Mouse (Mus musculus) kidney, adult 2 months (tissue): ENCODE measurements around the gene Pappa. TPM values are rescaled to one million over a fixed set of nuclear protein-coding genes. Genes with fewer than 3 reads are reported as not detected.

ENCODE experiments used
- DNase-seq: peaks from one replicate; pipeline ENCODE4 v3.0.0; 2021
- H3K27ac ChIP-seq: fragments of 200-500 bp; 2 replicates; pipeline ENCODE4 v1.5.1; 2012; ENCODE audit warnings: low read depth, low read length, control low read depth, inconsistent platforms; ENCODE audit not compliant: insufficient read depth
- H3K27me3 ChIP-seq: fragments of 200-500 bp; replicated peaks from 2 replicates; pipeline ENCODE4 v1.6.1; 2012; ENCODE audit warnings: mild to moderate bottlenecking, moderate library complexity, low read length, inconsistent platforms; ENCODE audit not compliant: control insufficient read depth, insufficient read depth
- H3K36me3 ChIP-seq: fragments of 200-500 bp; 2 replicates; pipeline ENCODE4 v1.6.1; 2012; ENCODE audit warnings: mild to moderate bottlenecking, moderate library complexity, low read length, inconsistent platforms; ENCODE audit not compliant: control insufficient read depth, insufficient read depth
- H3K4me1 ChIP-seq: fragments of 200-500 bp; 2 replicates; pipeline ENCODE4 v1.6.1; 2011; ENCODE audit warnings: low read length; ENCODE audit not compliant: control insufficient read depth, insufficient read depth
- H3K4me3 ChIP-seq: fragments of 200-500 bp; 2 replicates; pipeline ENCODE4 v1.5.1; 2011; ENCODE audit warnings: mild to moderate bottlenecking, low read depth, low read length, control low read depth; ENCODE audit not compliant: insufficient read depth
- CTCF ChIP-seq: fragments of 200-500 bp; conservative IDR thresholded peaks from 2 replicates; pipeline ENCODE4 v1.5.1; 2011; ENCODE audit warnings: low read depth, mild to moderate bottlenecking, control low read depth, low read length, moderate library complexity, mixed read lengths; ENCODE audit not compliant: insufficient read depth, insufficient read length
- POLR2A ChIP-seq: fragments of 200-500 bp; IDR thresholded peaks from one replicate; pipeline ENCODE4 v1.6.1; 2011; ENCODE audit warnings: low read depth, low read length, control low read depth
- WGBS: fragments of 180-500 bp; shearing (Covaris S2); methylation state at CpG from one replicate; pipeline ENCODE4 v1.1.7; 2018; 5-methylcytosine and 5-hydroxymethylcytosine counted together
- polyA plus RNA-seq: library from polyadenylated mRNA; depleted of rRNA; stranded (reverse); fragments of >200 nt; gene quantifications from 2 replicates; pipeline ENCODE4 v1.2.3, GENCODE M21; 2012

Pappa gene
- polyA plus RNA-seq, 1 experiment, result 1.4 TPM

DNA sequence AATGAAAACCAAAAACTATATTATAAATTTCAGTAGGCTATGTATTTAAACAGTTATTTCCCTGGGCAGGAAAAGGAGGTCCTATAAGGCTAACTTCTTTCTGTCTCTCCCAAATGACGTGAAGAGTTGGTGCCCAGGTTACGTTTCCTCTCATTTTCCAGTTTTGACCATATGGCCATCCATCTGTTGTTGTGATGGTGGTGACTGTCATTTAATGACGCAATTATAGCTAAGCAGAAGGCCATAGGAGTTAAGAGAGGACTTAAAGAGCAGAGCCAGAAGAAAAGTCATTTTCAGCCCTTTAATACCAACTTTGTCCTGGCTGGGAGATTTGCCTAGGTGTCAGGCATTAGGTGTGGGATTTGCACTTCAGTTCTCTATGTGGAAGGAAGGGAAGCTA, 176.5 kb downstream of the Pappa start:
- no peak for DNase-seq
- TF ChIP-seq POLR2A, result no peak
- no peak for TF ChIP-seq CTCF
- no peak overlapping the region for H3K27ac ChIP-seq
- H3K4me3 ChIP-seq, result no peak overlapping the region
- no peaks in the 10 kb centered on the region for H3K4me1 ChIP-seq
- H3K27me3 ChIP-seq, result no peaks in the 10 kb centered on the region
- H3K36me3 ChIP-seq, result no peaks in the 10 kb centered on the region
- whole genome bisulfite sequencing, result 84% methylated on average over 3 of the region's 3 CpGs

DNA sequence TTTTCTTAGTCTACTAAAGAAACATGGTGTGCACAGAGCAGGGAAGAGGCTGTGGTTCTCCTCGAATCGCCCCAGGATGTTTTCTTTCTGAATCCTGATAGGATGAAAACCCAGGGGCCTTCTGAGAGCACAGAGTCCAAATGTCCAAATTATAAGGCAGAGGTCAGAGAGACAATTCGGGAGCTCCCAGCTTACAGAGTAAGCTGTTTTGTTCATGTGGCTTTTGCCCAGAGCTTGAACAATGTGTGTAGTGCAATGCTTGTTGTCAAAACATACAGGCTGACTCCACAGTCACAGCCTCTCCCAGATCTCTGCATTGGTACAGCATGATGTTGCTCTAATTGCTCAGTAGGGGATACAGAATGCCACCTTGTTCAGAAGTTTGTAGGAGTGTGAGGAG, 178.7 kb downstream of the Pappa start:
- 54% methylated on average over 3 of the region's 3 CpGs for WGBS

DNA sequence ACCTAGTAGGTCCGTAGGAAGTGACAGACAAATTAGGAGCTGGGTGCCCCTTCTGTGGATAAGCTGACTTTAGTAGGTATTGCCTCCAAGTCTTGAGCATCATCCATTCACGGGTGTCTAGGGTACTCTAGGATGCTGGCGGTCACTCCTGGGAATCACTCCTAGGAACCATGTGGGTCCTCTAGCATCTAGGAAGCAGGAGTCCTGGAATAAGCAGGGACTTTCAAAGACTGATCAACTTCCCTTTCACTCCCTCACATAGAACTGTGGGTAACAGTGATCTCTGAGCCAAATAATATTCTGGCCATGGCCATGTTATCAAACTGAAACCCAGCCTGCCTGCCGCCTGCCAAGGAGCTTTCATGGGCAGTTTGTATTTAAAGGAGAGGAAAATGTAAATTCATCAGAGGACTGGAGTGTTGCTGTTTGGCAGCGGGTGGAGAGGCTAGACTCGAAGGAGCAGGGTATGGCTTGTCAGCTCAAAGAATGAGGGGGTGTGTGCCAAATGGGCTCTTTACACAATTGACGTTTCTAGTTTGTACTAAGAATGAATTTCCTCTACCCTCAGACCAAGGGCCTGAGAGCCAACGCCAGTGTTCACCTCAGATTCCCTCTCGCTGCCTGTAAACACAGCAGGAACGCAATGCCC, 194.0 kb downstream of the Pappa start:
- no peaks in the 10 kb centered on the region for H3K36me3 ChIP-seq
- no peak overlapping the region for H3K4me3 ChIP-seq
- no peaks in the 10 kb centered on the region for H3K27me3 ChIP-seq
- H3K4me1 ChIP-seq, result no peaks in the 10 kb centered on the region; the same call in 1 of the 2 replicates
- WGBS, result 70% methylated on average over 10 of the region's 10 CpGs
- TF ChIP-seq POLR2A (no peak), CTCF (no peak)
- peak; percentile 3 for DNase-seq
- H3K27ac ChIP-seq, result no peak overlapping the region

More for the DNA sequence above, 178.7 kb downstream of the Pappa start:
- DNase-seq, result peak; percentile 6
- Histone ChIP-seq H3K4me3 (no peak overlapping the region), H3K27ac (no peak overlapping the region), H3K27me3 (no peaks in the 10 kb centered on the region), H3K4me1 (no peaks in the 10 kb centered on the region), H3K36me3 (no peaks in the 10 kb centered on the region)
- no peak for TF ChIP-seq CTCF

DNA sequence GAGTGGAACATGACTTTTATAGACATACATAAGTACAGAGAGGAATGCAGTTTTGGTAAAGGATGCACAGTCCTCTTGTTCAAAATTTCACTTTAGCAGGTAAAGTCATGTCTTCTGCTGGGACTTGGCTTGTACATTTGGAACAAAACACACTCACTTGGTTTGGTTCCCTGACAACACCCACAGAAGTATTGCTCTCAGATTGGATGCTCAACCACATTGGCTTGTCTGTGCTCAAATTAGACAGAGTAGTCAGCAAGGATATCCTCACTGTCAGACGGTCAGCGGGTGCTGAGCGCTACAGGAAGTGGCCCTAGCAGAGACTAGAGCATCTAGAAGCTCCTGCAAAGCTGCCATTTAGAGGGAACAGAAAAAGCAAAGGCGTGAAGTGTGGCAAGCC, 197.4 kb downstream of the Pappa start:
- 80% methylated on average over 4 of the region's 4 CpGs for WGBS
- no peaks in the 10 kb centered on the region for H3K36me3 ChIP-seq
- no peak overlapping the region for H3K4me3 ChIP-seq

DNA sequence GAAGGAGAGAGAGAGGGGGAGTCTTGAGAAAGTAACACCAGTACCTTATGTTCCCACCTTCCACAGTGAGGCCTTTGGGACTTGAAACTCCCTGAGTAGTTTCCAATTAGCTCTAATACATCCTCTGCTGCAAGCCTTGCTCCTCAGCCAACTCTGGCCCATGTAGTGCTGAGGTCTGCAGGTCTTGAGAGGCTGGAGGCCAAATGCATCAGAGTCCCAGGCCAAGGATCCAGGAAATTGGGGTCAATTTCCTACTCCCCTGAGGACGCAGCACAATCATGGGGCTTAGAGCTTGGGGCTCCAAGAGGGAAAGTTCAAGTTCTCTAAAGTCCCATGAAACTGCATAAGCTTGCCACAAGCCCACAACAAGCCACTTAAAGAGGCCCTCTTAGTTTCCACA, 198.0 kb downstream of the Pappa start:
- no peak for TF ChIP-seq CTCF
- TF ChIP-seq POLR2A, result no peak
- H3K27me3 ChIP-seq, result no peaks in the 10 kb centered on the region
- peak; percentile 57 for DNase-seq

More for the DNA sequence above, 197.4 kb downstream of the Pappa start:
- Histone ChIP-seq H3K27me3 (no peaks in the 10 kb centered on the region), H3K27ac (no peak overlapping the region), H3K4me1 (no peaks in the 10 kb centered on the region; the same call in 1 of the 2 replicates)
- peak; percentile 2 for DNase-seq
- TF ChIP-seq CTCF, result no peak
- TF ChIP-seq POLR2A, result no peak

DNA sequence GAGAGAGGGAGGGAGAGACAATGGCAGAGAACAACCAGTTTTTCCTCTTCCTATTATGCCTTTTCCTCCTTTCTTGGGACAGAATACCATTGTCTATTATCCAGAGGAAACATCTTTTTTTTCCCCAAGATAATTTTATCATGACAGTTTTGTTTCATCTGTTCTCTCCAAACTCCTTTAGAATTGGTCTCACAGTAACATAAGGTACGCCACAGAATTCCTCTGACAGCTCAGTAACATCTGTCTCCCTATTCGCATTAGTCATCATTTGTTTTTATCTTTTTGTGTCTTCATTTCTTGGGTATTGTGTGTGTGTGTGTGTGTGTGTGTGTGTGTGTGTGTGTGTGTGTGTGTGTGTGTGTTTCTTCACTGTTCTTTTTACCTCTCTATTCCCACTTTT, 201.8 kb downstream of the Pappa start:
- H3K4me3 ChIP-seq, result no peak overlapping the region
- 94% methylated on average over 2 of the region's 2 CpGs for WGBS

More for the DNA sequence above, 198.0 kb downstream of the Pappa start:
- H3K36me3 ChIP-seq, result no peaks in the 10 kb centered on the region
- no peaks in the 10 kb centered on the region; the same call in 1 of the 2 replicates for H3K4me1 ChIP-seq
- WGBS, result 70% methylated on average over 1 of the region's 1 CpGs
- no peak overlapping the region for H3K4me3 ChIP-seq
- H3K27ac ChIP-seq, result no peak overlapping the region

DNA sequence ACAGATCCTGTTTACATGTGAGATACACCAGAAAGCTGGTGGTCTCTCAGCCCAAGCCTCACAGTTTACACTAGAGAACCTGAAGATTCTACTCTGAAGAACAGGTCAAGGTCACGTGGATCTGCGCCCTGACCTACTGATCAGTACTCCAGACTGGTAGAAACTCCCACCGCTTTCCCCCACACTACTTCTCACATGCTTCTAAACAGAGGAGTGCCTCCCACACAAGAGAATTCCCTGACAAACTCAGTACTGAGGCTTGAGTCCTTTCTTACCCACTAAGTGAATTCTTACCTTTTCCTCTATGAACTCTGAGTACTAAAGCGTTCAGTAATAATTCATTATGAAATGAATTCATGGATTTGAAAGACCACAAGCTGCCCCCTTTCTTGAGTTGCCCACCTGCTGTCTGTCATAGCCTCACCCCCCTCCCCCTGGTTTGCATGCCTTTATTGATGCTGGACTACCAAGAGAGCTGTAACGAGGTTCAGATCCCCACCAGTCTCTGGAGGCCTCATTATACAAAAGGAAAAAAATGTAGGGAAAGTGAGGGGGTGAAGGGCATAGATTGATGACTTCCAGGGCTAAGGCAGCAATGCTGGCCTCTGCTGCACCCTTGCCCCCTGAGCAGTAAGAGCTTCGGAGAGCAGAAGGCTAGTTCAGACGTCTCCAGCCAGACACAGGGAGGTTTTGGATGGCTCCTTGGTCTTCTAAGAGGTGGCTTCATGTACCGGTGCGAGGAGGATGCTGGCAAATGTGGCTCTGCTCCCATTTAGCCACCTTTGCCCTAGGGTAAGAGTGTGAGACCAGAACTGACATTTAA, 204.7 kb downstream of the Pappa start:
- H3K27me3 ChIP-seq, result no peaks in the 10 kb centered on the region
- no peak overlapping the region for H3K27ac ChIP-seq
- TF ChIP-seq POLR2A (no peak), CTCF (no peak)
- H3K36me3 ChIP-seq, result no peaks in the 10 kb centered on the region
- no peak overlapping the region for H3K4me3 ChIP-seq
- DNase-seq, result no peak
- 64% methylated on average over 9 of the region's 9 CpGs for WGBS
- H3K4me1 ChIP-seq, result no peaks in the 10 kb centered on the region

More for the DNA sequence above, 201.8 kb downstream of the Pappa start:
- no peak for DNase-seq
- no peaks in the 10 kb centered on the region for H3K36me3 ChIP-seq
- no peak overlapping the region for H3K27ac ChIP-seq
- TF ChIP-seq CTCF (no peak), POLR2A (no peak)
- no peaks in the 10 kb centered on the region; the same call in 1 of the 2 replicates for H3K4me1 ChIP-seq
- H3K27me3 ChIP-seq, result no peaks in the 10 kb centered on the region
